Mouse (Mus musculus) heart, embryonic 10.5 days (tissue): Measurements from ENCODE around the gene Slc18b1. TPM values are rescaled to one million over a fixed set of nuclear protein-coding genes. Genes with fewer than 3 reads are reported as not detected.

Experiments used
- DNase-seq: peaks from one replicate; pipeline ENCODE4 v3.0.0-alpha.2; 2017; ENCODE audit warnings: low spot score
- H3K27ac ChIP-seq: fragments of 300-500 bp; sonication (generic); 2 replicates; pipeline ENCODE4 v1.5.1; 2016; ENCODE audit warnings: mild to moderate bottlenecking
- H3K27me3 ChIP-seq: fragments of 300-500 bp; sonication (generic); 2 replicates; pipeline ENCODE4 v1.6.1; 2016; ENCODE audit warnings: mild to moderate bottlenecking; ENCODE audit not compliant: poor library complexity, insufficient read depth, severe bottlenecking
- H3K36me3 ChIP-seq: fragments of 300-500 bp; sonication (generic); 2 replicates; pipeline ENCODE4 v1.6.1; 2016; ENCODE audit warnings: mild to moderate bottlenecking, moderate library complexity
- H3K4me1 ChIP-seq: fragments of 300-500 bp; sonication (generic); 2 replicates; pipeline ENCODE4 v1.6.1; 2016; ENCODE audit warnings: mild to moderate bottlenecking
- H3K4me3 ChIP-seq: fragments of 300-500 bp; sonication (generic); 2 replicates; pipeline ENCODE4 v1.5.1; 2016; ENCODE audit warnings: mild to moderate bottlenecking, moderate library complexity
- H3K9me3 ChIP-seq: fragments of 300-500 bp; sonication (generic); 2 replicates; pipeline ENCODE4 v1.6.1; 2016; ENCODE audit warnings: mild to moderate bottlenecking, moderate library complexity
- WGBS: fragments of 180-500 bp; shearing (Covaris S2); methylation state at CpG from one replicate; pipeline ENCODE4 v1.1.7; 2016; 5-methylcytosine and 5-hydroxymethylcytosine counted together
- polyA plus RNA-seq: library from polyadenylated mRNA; unstranded; fragments of >200 nt; fragmentation: Nextera tagmentation; extraction: Ambion mirVana; gene quantifications from 2 replicates; pipeline ENCODE4 v1.2.1, GENCODE M21; 2016

Slc18b1 gene
- polyA plus RNA-seq, 1 experiment from 2014 or later: 5.6 TPM

DNA sequence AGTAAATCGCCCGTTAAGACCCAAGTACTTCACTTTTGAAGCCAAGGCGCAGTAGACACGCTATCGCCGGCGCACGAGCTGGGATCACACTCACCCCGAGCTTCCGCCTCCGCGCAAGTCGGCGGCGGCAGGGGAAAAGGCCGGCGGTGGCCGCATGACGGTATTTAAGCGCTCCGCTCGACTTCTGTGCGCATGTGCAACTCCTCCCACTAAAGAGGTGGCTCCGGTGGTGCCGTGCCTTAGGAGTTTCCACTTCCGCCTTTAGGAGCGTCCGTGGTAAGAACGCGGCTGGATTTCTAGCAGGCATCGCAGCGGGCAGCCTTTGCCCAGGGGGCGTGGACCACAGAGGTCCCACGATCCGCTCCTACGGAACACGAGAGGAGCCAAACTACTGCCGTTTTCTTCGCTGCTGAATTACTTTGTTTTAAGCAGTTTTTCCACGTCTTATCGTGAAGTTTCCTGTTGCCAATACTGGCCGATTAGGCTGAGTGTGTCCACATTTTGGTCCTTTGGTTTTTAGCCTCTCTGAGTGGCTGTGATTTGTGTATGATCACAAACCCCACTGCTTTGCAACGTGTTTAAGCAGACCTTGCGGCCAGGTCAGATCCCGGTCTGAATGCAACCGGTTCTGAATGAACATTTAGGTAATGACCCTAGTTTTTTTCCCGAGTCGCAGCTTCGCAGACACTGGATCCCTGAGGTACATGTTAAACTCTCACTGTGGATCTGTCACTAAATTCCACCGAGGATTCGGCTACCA, 9.5 kb upstream of the Slc18b1 start, which contains the start of gene Rps12:
TSS of gene Rps12 (minus strand) at position 214 of the 760 bp plus-strand sequence.
- no peaks in the 10 kb centered on the region for H3K9me3 ChIP-seq
- no peaks in the 10 kb centered on the region for H3K27me3 ChIP-seq
- under 1% methylated on average over 51 of the region's 51 CpGs for WGBS
- H3K36me3 ChIP-seq: peaks cover 38% of the 10 kb centered on the region
- peak; percentile 99 for DNase-seq
- peaks cover 9% of the 10 kb centered on the region; the same call in 1 of the 2 replicates for H3K4me1 ChIP-seq
- peak within 1 kb of the TSS; percentile 89 for H3K4me3 ChIP-seq
- peak within 1 kb of the TSS; percentile 92 for H3K27ac ChIP-seq

- H3K27me3 ChIP-seq: no peaks in the 10 kb centered on the region
- 6% methylated on average over 8 of the region's 8 CpGs for WGBS
- H3K4me3 ChIP-seq: peak overlapping the region; percentile 89
- peaks cover 34% of the 10 kb centered on the region for H3K36me3 ChIP-seq
- peak overlapping the region; percentile 92 for H3K27ac ChIP-seq
- no peak for DNase-seq
- no peaks in the 10 kb centered on the region for H3K9me3 ChIP-seq
- H3K4me1 ChIP-seq: peaks cover 9% of the 10 kb centered on the region; the same call in 1 of the 2 replicates
These were observed 8.7 kb upstream of the Slc18b1 start for GRCm38 (mm10) chr10:23788056-23788600.

GRCm38 (mm10) chr10:23795871-23796520, 790 bp upstream of the Slc18b1 start:
- Histone ChIP-seq H3K27me3 (no peaks in the 10 kb centered on the region), H3K4me3 (peak overlapping the region; percentile 77; the same call in 1 of the 2 replicates)

GRCm38 (mm10) chr10:23797606-23798005, 820 bp downstream of the Slc18b1 start:
- 38% methylated on average over 3 of the region's 3 CpGs for WGBS
- H3K27ac ChIP-seq: no peak overlapping the region
- H3K4me3 ChIP-seq: peak overlapping the region; percentile 77; the same call in 1 of the 2 replicates
- H3K4me1 ChIP-seq: no peaks in the 10 kb centered on the region
- H3K27me3 ChIP-seq: no peaks in the 10 kb centered on the region
- DNase-seq: no peak
- peaks cover 9% of the 10 kb centered on the region; the same call in 1 of the 2 replicates for H3K36me3 ChIP-seq
- no peaks in the 10 kb centered on the region for H3K9me3 ChIP-seq

More at GRCm38 (mm10) chr10:23795871-23796520, 790 bp upstream of the Slc18b1 start:
- DNase-seq: no peak
- peak overlapping the region; percentile 90; the same call in 1 of the 2 replicates for H3K27ac ChIP-seq
- H3K4me1 ChIP-seq: no peaks in the 10 kb centered on the region
- no peaks in the 10 kb centered on the region for H3K9me3 ChIP-seq
- H3K36me3 ChIP-seq: peaks cover 3% of the 10 kb centered on the region; the same call in 1 of the 2 replicates
- WGBS: 61% methylated on average over 9 of the region's 9 CpGs

DNA sequence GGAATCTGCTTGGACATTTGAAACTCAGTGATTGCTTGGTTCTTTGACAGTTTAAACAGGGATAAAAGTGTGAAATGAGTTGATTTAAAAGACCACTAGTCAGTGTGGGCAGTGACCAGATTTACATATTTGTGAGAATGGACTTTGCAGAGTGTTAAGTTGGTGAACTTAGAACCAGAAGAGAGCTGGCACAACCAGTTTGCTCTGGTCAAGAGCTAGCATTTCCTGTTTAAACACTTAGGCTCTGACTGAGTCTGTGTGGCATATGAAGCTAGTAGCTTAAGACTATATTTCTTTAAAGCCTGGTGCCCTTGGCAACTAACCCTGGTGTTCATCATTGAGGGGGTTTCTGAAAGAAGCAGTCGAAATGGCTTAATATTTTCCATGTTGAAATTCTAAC, 1.4 kb downstream of the Slc18b1 start:
- H3K27ac ChIP-seq: no peak overlapping the region
- 83% methylated on average over 1 of the region's 1 CpGs for WGBS
- H3K4me1 ChIP-seq: no peaks in the 10 kb centered on the region
- no peaks in the 10 kb centered on the region for H3K9me3 ChIP-seq
- H3K4me3 ChIP-seq: no peak overlapping the region
- H3K27me3 ChIP-seq: no peaks in the 10 kb centered on the region
- H3K36me3 ChIP-seq: peaks cover 9% of the 10 kb centered on the region; the same call in 1 of the 2 replicates
- no peak for DNase-seq

DNA sequence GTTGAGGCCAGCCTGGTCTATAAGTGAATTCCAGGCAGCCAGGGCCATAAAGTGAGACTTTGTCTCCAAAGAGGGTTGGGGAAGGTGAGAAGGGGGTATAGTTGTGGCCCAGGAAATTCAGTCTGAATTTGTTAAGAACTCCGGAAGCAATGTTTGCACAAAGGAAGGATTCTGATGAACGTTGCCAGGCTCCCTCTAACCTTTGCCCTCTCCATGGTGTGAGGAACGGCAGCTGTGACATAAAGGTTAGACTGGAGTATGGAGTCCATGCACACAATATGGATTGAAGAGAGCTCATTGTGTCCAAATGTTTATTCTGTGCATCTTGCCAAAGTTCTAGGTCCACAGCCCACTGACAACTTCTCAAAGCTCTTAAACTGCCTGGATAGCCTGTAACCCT, 3.1 kb downstream of the Slc18b1 start:
- no peaks in the 10 kb centered on the region for H3K4me1 ChIP-seq
- no peak overlapping the region for H3K4me3 ChIP-seq
- H3K9me3 ChIP-seq: no peaks in the 10 kb centered on the region
- H3K27me3 ChIP-seq: no peaks in the 10 kb centered on the region
- H3K36me3 ChIP-seq: peaks cover 9% of the 10 kb centered on the region; the same call in 1 of the 2 replicates
- no peak for DNase-seq
- 51% methylated on average over 3 of the region's 3 CpGs for WGBS
- no peak overlapping the region for H3K27ac ChIP-seq

- no peak for DNase-seq
- WGBS: 61% methylated on average over 3 of the region's 3 CpGs
- Histone ChIP-seq H3K36me3 (peaks cover 9% of the 10 kb centered on the region; the same call in 1 of the 2 replicates), H3K27me3 (no peaks in the 10 kb centered on the region), H3K9me3 (no peaks in the 10 kb centered on the region), H3K4me1 (no peaks in the 10 kb centered on the region), H3K27ac (no peak overlapping the region), H3K4me3 (no peak overlapping the region)
These were observed 6.1 kb downstream of the Slc18b1 start for GRCm38 (mm10) chr10:23802911-23803310.

DNA sequence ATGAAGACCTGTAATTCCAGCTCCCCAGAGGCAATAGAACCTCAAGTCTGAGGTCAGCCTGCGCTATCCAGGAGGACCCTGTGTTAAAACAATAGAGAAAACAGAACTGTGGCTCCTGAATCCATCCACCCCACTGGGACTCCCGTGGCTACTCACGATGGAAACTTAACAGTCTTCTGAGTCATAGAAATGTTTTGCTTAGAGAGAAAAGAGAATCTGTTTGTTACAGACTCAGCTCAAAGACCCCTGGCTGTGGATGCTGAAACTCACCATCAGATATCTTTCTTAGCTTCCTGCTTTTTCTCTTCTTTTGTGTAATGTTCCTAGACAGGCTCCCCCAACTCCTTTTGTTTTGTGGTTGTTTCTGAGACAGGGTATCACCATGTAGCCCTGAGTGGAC, 7.9 kb downstream of the Slc18b1 start:
- Histone ChIP-seq H3K9me3 (no peaks in the 10 kb centered on the region), H3K4me1 (no peaks in the 10 kb centered on the region), H3K36me3 (peaks cover 9% of the 10 kb centered on the region; the same call in 1 of the 2 replicates), H3K27me3 (no peaks in the 10 kb centered on the region), H3K4me3 (no peak overlapping the region), H3K27ac (no peak overlapping the region)
- DNase-seq: no peak
- WGBS: 64% methylated on average over 3 of the region's 3 CpGs

DNA sequence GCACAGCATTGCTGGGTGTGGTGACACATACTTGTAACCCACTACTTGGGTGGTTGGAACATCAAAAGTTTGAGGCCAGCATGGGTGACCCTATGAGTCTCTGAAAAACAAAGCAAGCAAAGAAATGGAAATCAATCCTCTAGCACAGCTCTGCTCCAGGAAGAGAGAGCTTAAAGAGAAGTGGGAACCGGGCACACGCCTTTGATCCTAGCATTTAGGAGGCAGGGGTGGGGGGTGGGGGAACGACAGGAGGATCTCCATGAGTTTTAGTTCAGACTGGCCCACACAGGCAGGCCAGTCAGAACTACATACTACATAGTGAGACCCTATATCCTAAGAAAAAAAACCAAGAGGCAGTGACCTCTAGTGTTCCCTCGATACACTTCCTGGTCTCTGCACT, 9.4 kb downstream of the Slc18b1 start:
- Histone ChIP-seq H3K27me3 (no peaks in the 10 kb centered on the region), H3K4me1 (no peaks in the 10 kb centered on the region), H3K9me3 (no peaks in the 10 kb centered on the region), H3K36me3 (peaks cover 6% of the 10 kb centered on the region; the same call in 1 of the 2 replicates), H3K4me3 (no peak overlapping the region), H3K27ac (no peak overlapping the region)
- DNase-seq: no peak
- WGBS: 41% methylated on average over 4 of the region's 4 CpGs

- Histone ChIP-seq H3K36me3 (no peaks in the 10 kb centered on the region), H3K9me3 (no peaks in the 10 kb centered on the region), H3K4me1 (0 out of 2 replicates have a peak, but pooled peaks cover 5% of the 10 kb centered on the region), H3K27me3 (no peaks in the 10 kb centered on the region), H3K4me3 (no peak overlapping the region), H3K27ac (no peak overlapping the region)
- 67% methylated on average over 8 of the region's 12 CpGs for WGBS
- no peak for DNase-seq
These were observed 15.1 kb downstream of the Slc18b1 start for GRCm38 (mm10) chr10:23811635-23812437.

GRCm38 (mm10) chr10:23812438-23812759, 15.6 kb downstream of the Slc18b1 start:
- no peak for DNase-seq
- Histone ChIP-seq H3K27ac (no peak overlapping the region), H3K27me3 (no peaks in the 10 kb centered on the region), H3K4me1 (0 out of 2 replicates have a peak, but pooled peaks cover 5% of the 10 kb centered on the region), H3K36me3 (no peaks in the 10 kb centered on the region), H3K4me3 (no peak overlapping the region), H3K9me3 (no peaks in the 10 kb centered on the region)
